27 mouse cellular contexts compared by ENCODE assay signal in genomic region chr11:112081386-112081785, GRCm38 (mm10).
A peak's percentile ranks its signal among the peaks of the same experiment; 100 is the strongest.
DNase-seq lines count a peak whose midpoint lies in the region.
"Had no signal": no experiment of that assay in that cellular context is flagged by ENCODE, and none has a peak within 500 bp of the region (broad histone marks: within the 10 kb centered on the region; RNA-seq: fewer than 3 reads in every experiment).

No protein-coding gene starts in this region.

- 91% methylated on average over 4 of the region's 4 CpGs for WGBS in midbrain, embryonic 10.5 days

- no peaks in the 10 kb centered on the region for H3K27me3 ChIP-seq in midbrain, embryonic 10.5 days (ENCODE audit: low read depth, poor library complexity, severe bottlenecking)
- H3K27me3 ChIP-seq: CH12.LX; embryonic facial prominence, embryonic 12.5 days; embryonic facial prominence, embryonic 15.5 days; forebrain, embryonic 13.5 days; heart, embryonic 12.5 days; heart, embryonic 15.5 days; hindbrain, embryonic 12.5 days; hindbrain, embryonic 15.5 days had no signal

- H3K9me3 ChIP-seq in midbrain, embryonic 10.5 days (replicated peaks): no peaks in the 10 kb centered on the region
- H3K9me3 ChIP-seq: embryonic facial prominence, embryonic 12.5 days; embryonic facial prominence, embryonic 15.5 days; forebrain, embryonic 10.5 days; forebrain, embryonic 13.5 days; G1E; heart, embryonic 12.5 days; heart, embryonic 15.5 days; hindbrain, embryonic 12.5 days; hindbrain, embryonic 15.5 days had no signal

- DNase-seq in heart, adult 8-10 months (ENCODE audit: low spot score): peak; percentile 6
- no peak for DNase-seq in heart, postnatal 36 days
- peak; percentile 49 for DNase-seq in lung, postnatal 25 days (ENCODE audit: low spot score)
- DNase-seq in lung, postnatal 14 days: no peak
- DNase-seq in fibroblast of lung, adult 2 months (ENCODE audit: low read depth): peak; percentile 27
- no peak for DNase-seq in midbrain, embryonic 10.5 days (ENCODE audit: low spot score)
- DNase-seq: adrenal gland, adult 2 months; adrenal gland, postnatal 14 days; B cell, adult 2 months; cerebellum, adult 11 months; cerebellum, adult 2 months; cerebellum, adult 9-11 months; cerebellum, postnatal 25 days; gastrocnemius, postnatal 10 days; gastrocnemius, postnatal 36 days; heart, adult 2 months; heart, postnatal 10 days had no signal

- intact Hi-C loops in heart, postnatal 36 days (cut with DNase I): no loop called here

- H3K4me1 ChIP-seq in midbrain, embryonic 10.5 days: 0 out of 2 replicates have a peak, but pooled peaks cover 5% of the 10 kb centered on the region
- H3K4me1 ChIP-seq: embryonic facial prominence, embryonic 15.5 days; forebrain, embryonic 13.5 days; hindbrain, embryonic 12.5 days; hindbrain, embryonic 15.5 days had no signal

- no peak overlapping the region for H3K4me3 ChIP-seq in midbrain, embryonic 10.5 days
- H3K4me3 ChIP-seq: embryonic facial prominence, embryonic 12.5 days; embryonic facial prominence, embryonic 15.5 days; forebrain, embryonic 10.5 days; forebrain, embryonic 13.5 days; heart, adult 2 months; heart, embryonic 12.5 days; heart, embryonic 15.5 days; hindbrain, embryonic 12.5 days; hindbrain, embryonic 15.5 days had no signal

- no peaks in the 10 kb centered on the region for H3K36me3 ChIP-seq in midbrain, embryonic 10.5 days
- H3K36me3 ChIP-seq: embryonic facial prominence, embryonic 12.5 days; embryonic facial prominence, embryonic 15.5 days; forebrain, embryonic 10.5 days; G1E; heart, embryonic 12.5 days; heart, embryonic 15.5 days; hindbrain, embryonic 12.5 days; hindbrain, embryonic 15.5 days had no signal

- no peak overlapping the region for H3K27ac ChIP-seq in midbrain, embryonic 10.5 days (replicated peaks)
- H3K27ac ChIP-seq: embryonic facial prominence, embryonic 12.5 days; embryonic facial prominence, embryonic 15.5 days; forebrain, embryonic 10.5 days; forebrain, embryonic 13.5 days; heart, adult 2 months; heart, embryonic 15.5 days; hindbrain, embryonic 12.5 days; hindbrain, embryonic 15.5 days had no signal

Comparison
In these comparisons a context has a peak if more than half of its experiments do, and no peak if none do; other contexts are left out.
1. DNase-seq: peak in heart, adult 8-10 months (single experiment), lung, postnatal 25 days (single experiment) and fibroblast of lung, adult 2 months (single experiment); none in heart, postnatal 36 days (0 of 2), lung, postnatal 14 days (single experiment) and midbrain, embryonic 10.5 days (single experiment).